Mouse (Mus musculus) spleen, postnatal 4 days (tissue): ENCODE measurements around the gene Retreg1.
"Not testable (repeated sequence)": the region's sequence is repeated elsewhere in the genome, so short reads cannot be mapped to it uniquely, and the experiment has no call there.

Source experiments
- DNase-seq, 2 experiments: peaks; one replicate each; pipeline ENCODE4 v3.0.0; 2022; ENCODE audit warnings: low spot score in 2 of 2

Retreg1 gene

DNA sequence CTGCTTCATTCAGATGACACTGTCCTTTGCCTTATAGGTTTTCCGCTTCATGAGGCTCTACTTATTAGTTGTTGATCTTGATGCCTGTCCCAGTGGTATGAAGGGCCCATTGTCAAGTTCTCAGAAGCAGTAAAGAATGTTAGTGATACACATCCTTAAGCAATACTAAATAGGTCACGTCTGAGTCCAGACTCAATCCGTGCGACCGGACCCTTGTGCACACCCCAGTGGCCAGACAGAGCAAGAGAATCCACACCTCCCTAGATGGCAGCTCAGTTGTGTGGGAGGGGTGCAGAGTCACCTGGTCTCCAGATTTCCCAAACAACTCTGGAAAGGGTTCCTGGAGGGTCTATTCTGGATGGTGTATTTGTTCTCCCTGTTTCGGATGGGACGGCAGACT, 103.5 kb downstream of the Retreg1 start:
- no peak for DNase-seq

DNA sequence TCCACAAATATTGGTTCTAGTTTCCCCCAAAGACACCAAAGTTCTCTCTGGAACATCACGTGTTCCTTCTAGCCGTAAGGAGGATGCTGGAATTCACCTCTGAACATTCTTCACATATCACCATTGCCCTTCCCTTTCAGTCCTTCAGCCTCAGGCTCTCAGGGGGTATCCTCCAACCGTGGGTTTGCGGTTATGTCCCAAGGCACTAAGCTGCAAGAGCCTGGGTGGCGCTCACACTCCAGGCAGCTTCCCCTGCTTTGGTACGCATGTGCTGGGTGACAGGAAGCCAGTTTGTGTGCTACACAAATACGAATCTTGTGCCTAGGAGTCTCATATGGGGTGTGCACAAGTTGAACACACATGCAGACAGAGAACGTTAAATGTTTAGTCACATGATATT, 104.4 kb downstream of the Retreg1 start:
- DNase-seq, result no peak

DNA sequence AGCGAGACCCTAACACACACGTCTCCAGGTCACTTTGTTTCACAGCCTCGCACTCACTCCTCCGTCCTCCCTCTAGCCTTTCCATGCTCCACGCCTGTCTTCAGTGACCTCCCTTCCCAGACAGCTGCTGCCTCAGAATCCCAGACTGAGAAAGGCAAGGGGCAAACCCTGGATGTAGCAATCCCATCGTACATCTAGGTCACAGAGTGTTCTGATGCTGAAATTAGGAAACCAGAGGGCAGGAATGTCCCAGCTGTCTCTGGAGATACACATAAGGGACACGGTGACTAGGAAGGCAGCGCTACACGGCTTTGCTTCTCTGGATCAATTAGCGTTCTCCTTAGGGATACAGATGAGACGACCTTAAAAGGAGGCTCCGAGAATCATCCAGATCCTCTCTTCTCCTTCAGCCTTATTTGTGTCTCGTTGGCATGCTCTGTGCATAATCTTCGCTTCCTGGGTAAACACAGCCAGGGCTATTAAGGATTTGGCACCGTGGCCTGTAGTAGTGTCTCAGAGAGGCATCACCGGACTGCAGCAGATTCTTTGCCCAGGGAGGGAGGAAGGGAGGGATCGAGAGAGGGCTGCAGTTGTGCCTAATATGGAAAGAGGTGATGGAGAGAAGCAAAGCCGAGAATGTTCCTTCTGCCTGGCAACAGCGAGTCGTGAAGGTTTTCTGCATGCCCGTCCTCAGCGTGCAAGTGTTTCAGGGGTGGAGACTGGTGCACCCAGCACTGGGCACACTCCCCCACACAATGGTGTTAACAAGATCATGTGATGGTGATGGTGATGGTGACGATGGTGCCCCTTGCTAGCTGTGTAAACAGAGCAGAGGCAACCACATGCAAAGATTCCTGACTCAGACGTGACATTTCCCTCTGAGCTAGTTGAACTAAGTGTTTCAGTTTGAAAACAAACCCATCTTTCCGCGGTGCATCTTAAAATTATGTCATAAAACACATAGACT, 105.6 kb downstream of the Retreg1 start:
- no peak for DNase-seq

DNA sequence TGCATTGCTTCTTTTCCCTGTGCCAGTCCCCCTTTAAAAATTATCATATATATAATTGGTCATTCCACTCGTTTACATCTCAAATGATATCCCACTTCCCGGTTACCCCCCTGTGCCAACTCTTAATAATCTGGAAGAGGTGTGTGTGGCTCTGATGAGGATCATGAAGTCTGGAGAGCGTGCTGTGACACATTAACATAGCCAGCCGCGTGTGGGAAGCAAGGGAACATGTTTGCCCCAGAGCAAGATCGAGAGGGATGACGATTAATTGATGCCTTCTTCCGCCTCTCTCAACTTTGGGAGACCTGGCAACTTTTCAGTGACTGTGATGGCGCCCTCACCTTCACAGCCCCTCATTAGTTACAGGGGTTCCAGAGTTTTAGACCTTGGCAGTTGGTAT, 106.7 kb downstream of the Retreg1 start:
- DNase-seq, result no peak

DNA sequence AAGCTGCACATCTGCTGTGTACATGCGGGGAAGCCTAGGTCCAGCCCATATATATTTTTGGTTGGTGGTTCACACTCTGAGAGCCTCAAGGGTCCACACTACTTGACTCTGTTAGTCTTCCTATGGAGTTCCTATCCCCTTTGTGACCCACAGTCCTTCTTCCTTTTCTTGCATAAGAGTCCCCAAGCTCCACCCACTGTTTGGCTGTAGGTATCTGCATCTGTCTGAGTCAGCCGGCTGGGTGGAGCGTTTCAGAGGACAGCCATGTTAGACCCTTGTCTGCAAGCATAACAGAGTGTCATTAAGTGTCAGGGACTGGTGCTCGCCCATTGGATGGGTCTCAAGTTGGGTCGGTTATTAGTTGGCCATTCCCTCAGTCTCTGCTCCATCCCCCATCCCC, 107.6 kb downstream of the Retreg1 start:
- DNase-seq, result no peak

DNA sequence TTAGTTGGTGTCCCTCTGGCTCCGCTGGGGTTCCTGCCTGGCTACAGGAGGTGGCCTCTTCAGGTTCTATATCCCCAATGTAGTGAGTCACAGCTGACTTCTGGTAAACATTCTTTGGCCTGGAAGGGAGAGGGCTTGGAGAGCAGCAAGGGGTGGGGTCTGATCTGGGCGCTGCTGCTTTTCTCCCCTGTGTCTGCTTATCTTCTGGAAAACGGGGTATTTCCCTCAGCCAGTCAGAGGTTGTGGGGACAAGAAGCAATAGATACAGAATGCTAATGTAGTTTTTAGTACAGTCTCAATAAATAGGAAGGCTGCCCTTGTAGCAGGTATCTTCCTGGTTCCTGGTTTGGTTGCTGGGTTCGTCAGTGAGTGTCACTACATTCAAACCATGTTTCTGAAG, 108.1 kb downstream of the Retreg1 start:
- no peak for DNase-seq

DNA sequence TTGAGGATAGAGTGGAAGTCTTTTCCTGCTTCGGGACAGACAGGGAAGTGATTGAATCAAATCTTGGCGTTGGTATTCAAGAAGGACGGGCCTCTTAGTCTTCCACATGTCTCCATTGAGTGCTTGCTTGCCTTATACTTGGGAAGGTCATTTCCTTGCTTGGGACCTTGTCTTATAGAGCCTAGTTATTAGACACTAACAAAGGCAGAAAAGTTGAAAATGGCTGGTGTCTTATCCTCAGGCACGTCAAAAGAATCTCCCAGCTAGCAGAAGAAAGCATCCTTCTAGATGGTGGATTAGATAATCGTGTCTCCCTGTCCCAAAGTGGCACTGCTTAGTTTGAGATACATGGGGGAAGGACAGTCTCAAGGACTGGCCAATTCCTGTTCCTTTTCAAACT, 113.0 kb downstream of the Retreg1 start:
- DNase-seq, result no peak

DNA sequence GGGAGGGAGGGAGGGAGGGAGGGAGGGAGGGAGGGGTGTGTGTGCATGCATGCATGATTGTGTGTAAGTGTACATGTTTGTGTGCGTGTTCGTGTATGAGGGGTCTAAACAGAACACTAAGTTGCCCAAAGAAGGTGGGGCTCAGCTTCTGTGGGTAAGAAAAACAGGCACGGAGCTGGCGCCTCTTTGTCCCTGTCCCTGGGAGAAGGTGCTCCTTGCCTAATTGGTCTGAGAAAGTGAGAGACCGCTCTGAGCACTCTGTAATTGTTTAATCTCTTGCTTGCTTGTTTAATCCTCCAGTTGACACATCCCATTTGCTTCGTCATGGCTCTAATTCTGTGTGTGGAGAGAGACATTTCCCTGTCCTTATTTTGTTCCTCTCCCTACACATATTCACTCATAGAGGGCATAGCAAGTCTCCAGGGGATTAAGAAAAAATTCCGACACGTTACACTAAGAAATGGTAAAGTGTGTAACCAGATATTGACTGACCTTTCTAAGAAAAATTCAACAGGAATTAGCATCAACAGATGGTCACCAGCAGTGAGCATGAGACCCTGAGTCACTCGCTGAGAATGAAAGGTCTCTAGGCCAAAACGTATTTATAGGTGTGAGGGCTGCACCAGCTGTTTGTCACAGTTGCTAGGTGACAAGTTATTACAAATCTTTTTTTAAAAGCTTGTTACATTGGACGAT, 113.6 kb downstream of the Retreg1 start:
- no peak for DNase-seq

DNA sequence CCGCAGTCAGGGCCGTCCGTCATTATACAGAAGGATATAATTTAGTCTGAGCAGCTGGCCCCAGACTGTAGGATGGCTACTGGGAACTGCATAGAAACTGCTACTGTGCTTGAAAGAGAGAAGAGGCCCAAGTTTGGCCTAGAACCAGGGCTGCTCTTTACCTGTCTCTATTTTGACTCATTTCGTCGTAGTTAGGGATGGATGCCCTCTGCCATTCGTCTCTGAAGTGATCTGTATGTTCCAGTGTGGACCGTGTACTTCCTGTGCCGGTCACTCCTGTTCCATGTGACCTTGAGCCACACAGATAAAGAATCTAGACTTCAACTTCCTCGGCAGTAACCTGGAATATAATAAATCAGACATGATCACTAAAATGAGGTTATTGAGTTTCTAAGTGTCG, 114.7 kb downstream of the Retreg1 start:
- DNase-seq, result no peak

DNA sequence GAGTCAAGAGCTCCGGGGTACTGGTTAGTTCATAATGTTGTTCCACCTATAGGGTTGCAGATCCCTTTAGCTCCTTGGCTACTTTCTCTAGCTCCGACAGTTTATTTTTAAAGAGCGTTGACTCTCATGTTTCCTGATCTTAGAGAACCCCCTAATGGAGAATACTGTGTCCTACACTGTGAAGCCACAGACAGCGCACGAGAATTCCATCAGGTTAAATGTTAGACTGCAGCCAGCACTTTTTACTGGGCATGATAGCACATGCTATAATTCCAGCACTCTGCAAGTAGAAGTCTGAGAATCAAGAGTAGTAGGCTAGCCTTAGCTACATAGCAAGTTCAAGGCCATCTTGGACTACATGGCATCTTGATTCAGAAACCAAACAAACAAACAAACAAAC, 116.4 kb downstream of the Retreg1 start:
- DNase-seq, result no peak

DNA sequence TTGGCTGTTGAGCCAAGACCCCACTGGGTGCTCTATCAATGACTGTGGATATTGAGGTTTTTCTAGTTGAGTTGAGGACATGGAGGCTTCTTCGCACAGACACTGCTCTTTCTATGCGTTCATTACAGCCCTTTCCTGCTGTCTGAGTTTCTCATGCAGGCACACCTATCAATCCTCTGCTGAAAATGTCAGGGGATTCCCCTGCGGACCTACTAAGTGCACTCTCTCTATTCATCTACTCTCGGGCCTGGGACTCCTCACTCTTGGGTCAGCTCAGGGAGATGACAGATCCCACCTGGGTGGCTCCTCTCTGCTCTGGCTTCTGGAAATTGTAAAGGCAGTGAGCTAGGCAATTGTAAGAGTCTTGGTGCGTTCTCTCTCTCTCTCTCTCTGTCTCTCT, 117.3 kb downstream of the Retreg1 start:
- no peak for DNase-seq

DNA sequence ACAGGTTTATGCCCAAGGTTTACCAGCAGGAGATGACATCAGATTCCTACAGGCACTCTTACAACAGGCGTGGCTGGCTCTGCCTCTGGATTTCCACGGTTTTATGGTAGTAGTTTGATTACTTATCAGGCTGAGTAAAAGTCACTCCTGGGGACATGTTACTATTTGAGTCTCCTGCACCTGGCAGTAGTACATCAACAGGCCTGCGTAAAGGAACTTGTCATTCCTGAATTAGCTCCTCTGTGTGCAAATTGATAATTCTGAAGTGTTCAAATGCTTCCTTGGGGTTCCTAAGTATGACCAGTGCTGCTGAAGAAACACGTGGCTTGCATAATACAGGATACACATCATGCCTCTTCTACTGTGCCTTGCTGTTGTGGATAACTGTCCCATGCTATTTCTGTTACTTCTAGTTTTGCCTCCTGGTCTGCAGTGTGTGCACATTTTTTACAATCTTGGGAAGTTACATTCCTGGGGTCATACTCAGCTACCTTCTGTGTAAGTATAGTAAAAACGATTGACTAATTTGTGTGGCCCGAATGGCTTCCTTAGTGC, 123.3 kb downstream of the Retreg1 start:
- DNase-seq, result no peak

DNA sequence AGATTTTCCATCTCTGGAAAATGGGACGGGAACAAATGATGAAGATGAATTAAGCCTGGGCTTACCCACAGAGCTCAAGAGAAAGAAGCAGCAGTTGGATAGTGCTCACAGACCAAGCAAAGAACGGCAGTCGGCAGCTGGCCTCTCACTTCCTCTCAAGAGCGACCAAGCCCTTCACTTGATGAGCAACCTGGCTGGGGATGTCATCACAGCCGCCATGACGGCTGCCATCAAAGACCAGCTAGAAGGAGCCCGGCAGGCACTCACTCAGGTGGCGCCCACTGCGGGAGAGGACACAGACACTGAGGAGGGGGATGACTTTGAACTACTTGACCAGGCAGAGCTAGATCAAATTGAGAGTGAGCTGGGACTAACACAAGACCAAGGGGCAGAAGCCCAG, 128.6 kb downstream of the Retreg1 start:
- DNase-seq, result no peak

DNA sequence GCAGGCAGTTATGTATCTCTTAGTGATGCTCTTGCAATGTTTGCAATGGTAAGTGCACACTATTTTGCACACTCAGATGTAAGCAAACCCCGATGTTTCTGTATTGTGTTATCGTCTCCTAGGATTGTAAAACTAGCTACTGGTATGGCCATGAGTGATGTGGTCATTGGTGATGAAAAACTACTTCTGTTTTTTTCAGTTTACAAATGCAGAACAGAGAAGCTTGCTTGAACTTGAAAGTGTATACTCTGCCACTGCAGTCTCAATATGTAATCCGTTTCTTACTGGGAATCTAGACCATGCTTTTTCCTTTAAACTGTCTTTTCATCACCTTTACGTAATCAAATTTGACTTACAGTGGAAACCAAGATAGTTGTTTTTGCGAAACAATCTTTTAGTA, 129.8 kb downstream of the Retreg1 start:
- no peak for DNase-seq

DNA sequence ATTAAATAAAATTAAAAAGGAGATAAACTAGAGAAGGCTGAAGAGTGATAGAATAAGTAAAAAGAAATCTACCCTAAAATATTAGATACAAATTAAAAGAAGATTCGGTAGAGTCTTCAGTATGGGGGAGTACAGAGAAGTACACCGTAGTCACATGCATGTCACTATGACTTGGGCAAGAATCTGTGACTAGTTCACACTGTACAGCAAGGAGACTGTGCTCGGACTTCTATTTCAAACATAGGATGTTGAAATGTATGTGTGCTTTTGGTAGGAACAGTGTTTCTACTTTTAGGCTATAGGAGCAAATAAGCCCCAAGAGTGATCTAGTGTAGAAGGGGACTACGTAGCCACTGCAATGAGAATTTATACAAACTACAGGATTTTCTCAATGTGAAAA, 131.4 kb downstream of the Retreg1 start:
- no peak for DNase-seq

DNA sequence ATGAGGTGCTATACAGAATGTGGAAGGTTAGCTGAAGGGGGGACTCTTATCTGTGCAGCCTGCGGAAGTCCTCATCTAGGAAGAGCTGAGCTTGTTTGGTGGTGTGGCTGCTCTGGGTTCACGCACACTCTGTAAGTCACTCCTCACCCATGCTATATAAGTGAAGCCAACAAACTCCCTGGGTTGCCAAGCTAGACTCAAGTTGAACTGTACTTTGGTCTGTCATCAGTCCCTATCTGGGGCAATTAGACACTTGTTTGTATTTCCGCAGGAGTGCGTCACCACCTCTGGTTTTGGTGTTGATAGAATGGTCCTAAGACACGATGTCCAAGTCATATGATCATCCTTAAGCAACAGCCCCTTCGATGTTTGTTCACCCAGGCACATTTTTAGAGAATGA, 132.8 kb downstream of the Retreg1 start:
- DNase-seq, result no peak

DNA sequence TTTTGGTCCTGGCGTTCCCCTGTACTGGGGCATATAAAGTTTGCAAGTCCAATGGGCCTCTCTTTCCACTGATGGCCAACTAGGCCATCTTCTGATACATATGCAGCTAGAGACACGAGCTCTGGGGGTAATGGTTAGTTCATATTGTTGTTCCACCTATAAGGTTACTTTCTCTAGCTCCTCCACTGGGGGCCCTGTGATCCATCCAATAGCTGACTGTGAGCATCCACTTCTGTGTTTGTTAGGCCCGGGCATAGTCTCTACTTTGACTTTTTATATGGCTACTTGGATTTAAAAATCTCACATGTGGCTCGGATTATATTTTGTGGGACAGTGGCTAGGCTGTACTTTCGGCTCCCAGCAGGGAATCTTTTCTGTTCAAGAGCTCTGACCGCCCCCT, 140.6 kb downstream of the Retreg1 start:
- not testable (repeated sequence) for DNase-seq

DNA sequence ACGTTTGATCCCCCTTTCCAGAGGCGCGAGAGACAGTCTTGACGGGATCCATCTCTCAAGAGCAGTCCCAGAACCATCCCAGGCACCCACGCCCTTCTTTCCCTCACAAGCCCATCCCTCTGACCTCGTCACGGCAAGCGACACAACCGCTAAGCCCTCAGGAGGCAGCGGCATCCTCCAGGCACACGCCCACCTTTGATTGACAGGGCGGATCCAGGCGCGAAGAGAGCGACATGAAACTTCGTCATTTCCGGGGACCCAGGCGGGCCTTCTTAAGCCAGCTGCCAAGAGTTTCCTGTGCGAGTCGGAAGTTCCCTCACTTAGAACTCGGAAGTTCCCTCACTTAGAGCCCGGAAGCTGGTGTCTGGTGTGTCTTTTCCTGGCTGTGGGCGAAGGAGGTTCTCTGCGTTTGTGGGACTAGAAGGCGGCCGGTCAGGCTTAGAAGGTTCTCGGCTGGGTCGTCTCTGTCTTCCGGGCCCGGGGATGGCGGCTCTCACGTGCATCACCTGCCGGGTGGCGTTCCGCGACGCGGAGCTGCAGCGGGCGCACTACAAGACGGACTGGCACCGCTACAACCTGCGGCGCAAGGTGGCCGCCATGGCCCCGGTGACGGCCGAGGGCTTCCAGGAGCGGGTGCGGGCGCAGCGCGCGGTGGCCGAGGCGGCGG, 141.2 kb downstream of the Retreg1 start, which contains the start of gene Zfp622:
Gene Zfp622, plus strand, starts transcription at position 300 of the 667 bp plus-strand sequence.
- peak; percentile 88 to 92 for DNase-seq

DNA sequence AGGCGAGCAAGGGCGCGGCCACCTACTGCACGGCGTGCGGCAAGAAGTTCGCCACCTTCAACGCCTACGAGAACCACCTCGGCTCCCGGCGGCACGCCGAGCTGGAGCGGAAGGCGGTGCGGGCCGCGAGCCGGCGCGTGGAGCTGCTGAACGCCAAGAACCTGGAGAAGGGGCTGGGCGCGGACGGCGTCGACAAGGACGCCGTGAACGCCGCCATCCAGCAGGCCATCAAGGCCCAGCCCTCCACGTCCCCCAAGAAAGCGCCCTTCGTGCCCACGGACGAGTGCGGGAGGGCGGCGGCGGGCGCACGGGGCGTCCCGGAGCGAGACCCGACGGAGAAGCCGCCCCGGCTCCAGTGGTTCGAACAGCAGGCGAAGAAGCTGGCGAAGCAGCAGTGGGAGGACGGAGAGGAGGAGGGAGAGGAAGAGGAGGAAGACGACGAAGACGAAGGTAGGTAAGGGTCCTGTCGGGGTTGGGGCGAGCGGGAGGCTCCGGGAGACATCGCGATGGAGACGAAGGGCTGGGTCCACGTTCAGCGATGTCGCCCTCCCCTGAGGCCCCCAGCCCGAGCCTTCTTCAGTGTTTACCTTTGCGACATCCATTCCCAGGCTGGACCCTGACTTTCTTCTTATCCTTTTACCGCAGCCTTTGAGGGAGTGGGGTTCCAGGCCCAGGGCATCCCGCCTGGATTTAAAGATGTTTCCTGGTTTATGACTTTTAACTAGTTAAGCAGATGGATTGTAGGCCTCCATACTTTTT, 141.9 kb downstream of the Retreg1 start:
- DNase-seq, result peak; percentile 42 to 69

DNA sequence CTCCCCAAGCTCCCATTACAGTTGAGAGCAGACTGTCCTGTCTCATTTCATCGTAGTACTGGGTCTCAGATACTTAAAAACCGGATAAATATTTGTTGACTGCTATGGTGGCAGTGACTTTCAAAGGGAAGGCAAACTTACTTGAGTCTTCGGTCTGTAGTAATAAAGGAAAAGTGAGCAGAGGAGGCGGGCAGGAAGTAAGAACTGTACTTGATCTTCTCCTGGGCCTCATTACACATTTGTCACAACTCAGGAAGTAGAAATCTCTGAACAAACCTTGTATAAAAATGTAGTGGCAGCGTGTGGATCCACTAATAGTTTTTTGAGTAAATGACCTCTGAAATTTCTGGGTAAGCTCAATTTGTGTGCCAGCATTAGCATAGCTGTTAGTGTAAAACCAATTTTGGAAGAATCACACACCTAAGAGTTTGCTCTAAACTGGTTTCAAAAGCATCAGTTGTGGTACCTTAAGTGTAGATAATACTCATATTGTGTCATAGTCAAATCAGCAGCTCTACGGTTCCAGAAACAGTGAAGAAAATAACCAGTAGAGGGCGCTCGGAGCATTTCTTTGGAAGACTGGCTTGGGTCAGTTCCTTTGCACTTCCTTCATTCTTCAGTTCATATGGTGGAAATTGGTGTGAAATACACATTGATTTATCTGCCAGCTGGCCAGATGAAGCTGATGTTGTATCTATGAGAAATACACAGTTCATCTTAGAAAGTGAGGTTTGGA, 150.2 kb downstream of the Retreg1 start:
- DNase-seq, result peak; percentile 40 to 73

DNA sequence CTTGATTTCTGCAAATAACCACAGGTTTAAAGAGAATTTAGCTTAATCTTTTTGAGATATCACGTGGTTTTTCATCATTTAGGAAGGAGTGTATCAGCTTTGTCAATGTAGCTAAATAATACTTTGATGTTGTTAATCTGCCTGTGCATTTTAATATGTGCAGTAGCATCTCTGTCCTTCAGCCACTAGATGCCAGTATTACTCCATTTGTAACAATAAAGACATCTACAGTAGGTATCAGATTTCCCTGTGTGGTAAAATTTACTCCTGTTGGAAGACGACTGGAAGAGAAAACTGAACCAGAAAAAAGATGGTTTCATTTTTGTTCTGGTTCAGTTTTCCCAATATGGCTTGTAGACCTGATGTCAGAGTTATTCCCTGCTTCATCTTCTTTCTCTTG, 152.5 kb downstream of the Retreg1 start:
- no peak for DNase-seq
